Mouse (Mus musculus) small intestine, adult 2 months (tissue): ENCODE data around the gene Ypel3.

Experiments used
- CTCF ChIP-seq: fragments of 200-500 bp; IDR thresholded peaks from 2 replicates; pipeline ENCODE4 v1.5.1; 2012; ENCODE audit warnings: low read depth, mild to moderate bottlenecking, control low read depth, inconsistent platforms, low read length, moderate library complexity, mixed read lengths; ENCODE audit not compliant: insufficient replicate concordance, insufficient read length; ENCODE audit errors: extremely low read depth
- POLR2A ChIP-seq: fragments of 200-500 bp; IDR thresholded peaks from 2 replicates; pipeline ENCODE4 v1.6.1; 2012; ENCODE audit warnings: low read depth, mild to moderate bottlenecking, control low read depth, inconsistent platforms, low read length, moderate library complexity

DNA sequence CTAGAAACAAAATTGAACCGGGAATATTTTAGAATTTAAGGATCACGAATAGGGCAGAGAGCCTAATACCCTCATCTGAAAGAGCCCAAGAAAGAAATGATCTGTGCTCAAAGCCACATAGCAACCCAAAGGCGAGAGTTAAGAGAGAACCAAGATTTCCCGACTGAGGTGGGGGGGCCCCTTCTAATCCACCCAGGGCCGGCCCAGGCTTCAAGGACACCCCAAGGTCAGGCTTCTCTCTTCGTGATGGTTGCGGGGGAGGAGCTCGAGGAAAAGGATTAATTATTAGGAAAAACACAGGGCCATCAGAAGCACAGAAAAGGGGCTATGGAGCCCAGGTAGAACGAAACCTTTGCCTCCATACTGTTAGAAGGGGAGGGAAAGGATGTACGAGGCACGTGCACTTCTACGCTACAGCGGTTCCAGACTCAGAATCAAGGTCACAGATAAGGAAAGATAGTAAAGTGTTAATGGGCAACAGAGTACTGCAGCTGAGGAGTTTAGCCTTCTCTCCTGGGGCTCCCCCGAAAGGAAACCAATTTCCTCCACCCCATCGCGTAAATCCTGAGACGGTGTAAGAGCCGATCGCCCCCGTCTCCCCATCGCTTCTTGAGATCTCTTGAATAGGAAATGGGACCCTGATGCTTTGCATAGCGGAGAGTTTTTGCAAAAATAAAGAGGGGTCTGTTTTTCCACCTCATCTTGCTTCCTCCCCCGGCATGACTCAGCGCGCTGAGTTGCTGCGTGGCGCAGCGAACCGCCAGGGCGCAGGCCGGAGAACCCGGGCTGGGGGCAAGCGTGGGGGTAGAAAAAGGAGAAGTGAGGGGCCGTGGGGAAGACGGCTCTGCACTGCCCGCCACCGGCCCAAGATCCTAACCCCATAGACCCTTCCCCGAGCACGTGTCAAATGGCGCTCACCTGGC, 21.6 kb downstream of the Ypel3 start:
- TF ChIP-seq POLR2A (no peak), CTCF (no peak)
